Mouse (Mus musculus) heart, embryonic 10.5 days (tissue): ENCODE measurements at regions not wholly inside any gene's neighbourhood (a gene's known extent, or its start where the extent isn't known, plus 50 kb on each side); places are given as distances from the start of the nearest gene placed in this dataset.
"Not testable (repeated sequence)": the region's sequence is repeated elsewhere in the genome, so short reads cannot be mapped to it uniquely, and the experiment has no call there.

Experiments used
- DNase-seq: peaks from one replicate; pipeline ENCODE4 v3.0.0-alpha.2; 2017; ENCODE audit warnings: low spot score
- H3K27ac ChIP-seq: fragments of 300-500 bp; sonication (generic); 2 replicates; pipeline ENCODE4 v1.5.1; 2016; ENCODE audit warnings: mild to moderate bottlenecking
- H3K27me3 ChIP-seq: fragments of 300-500 bp; sonication (generic); 2 replicates; pipeline ENCODE4 v1.6.1; 2016; ENCODE audit warnings: mild to moderate bottlenecking; ENCODE audit not compliant: poor library complexity, insufficient read depth, severe bottlenecking
- H3K36me3 ChIP-seq: fragments of 300-500 bp; sonication (generic); 2 replicates; pipeline ENCODE4 v1.6.1; 2016; ENCODE audit warnings: mild to moderate bottlenecking, moderate library complexity
- H3K4me1 ChIP-seq: fragments of 300-500 bp; sonication (generic); 2 replicates; pipeline ENCODE4 v1.6.1; 2016; ENCODE audit warnings: mild to moderate bottlenecking
- H3K4me3 ChIP-seq: fragments of 300-500 bp; sonication (generic); 2 replicates; pipeline ENCODE4 v1.5.1; 2016; ENCODE audit warnings: mild to moderate bottlenecking, moderate library complexity
- H3K9me3 ChIP-seq: fragments of 300-500 bp; sonication (generic); 2 replicates; pipeline ENCODE4 v1.6.1; 2016; ENCODE audit warnings: mild to moderate bottlenecking, moderate library complexity
- WGBS: fragments of 180-500 bp; shearing (Covaris S2); methylation state at CpG from one replicate; pipeline ENCODE4 v1.1.7; 2016; 5-methylcytosine and 5-hydroxymethylcytosine counted together

- Histone ChIP-seq H3K9me3 (no peaks in the 10 kb centered on the region), H3K36me3 (no peaks in the 10 kb centered on the region), H3K4me3 (no peak overlapping the region), H3K27ac (no peak overlapping the region), H3K27me3 (no peaks in the 10 kb centered on the region), H3K4me1 (no peaks in the 10 kb centered on the region)
- no peak for DNase-seq
- WGBS = 88% methylated on average over 3 of the region's 3 CpGs
Observed at GRCm38 (mm10) chr13:35604765-35605164, 54.9 kb upstream of the Cdyl start.

- not testable (repeated sequence) for H3K9me3 ChIP-seq, DNase-seq, H3K4me1 ChIP-seq, H3K27me3 ChIP-seq, H3K4me3 ChIP-seq, H3K36me3 ChIP-seq, H3K27ac ChIP-seq
- WGBS = 80% methylated on average over 5 of the region's 5 CpGs
Observed at GRCm38 (mm10) chr13:35606857-35607561, 52.6 kb upstream of the Cdyl start.

- Histone ChIP-seq H3K9me3 (no peaks in the 10 kb centered on the region), H3K4me3 (no peak overlapping the region), H3K4me1 (no peaks in the 10 kb centered on the region), H3K27me3 (no peaks in the 10 kb centered on the region), H3K27ac (no peak overlapping the region), H3K36me3 (no peaks in the 10 kb centered on the region)
- 88% methylated on average over 2 of the region's 2 CpGs for WGBS
- no peak for DNase-seq
Observed at GRCm38 (mm10) chr13:35607710-35608109, 51.9 kb upstream of the Cdyl start.
